Mouse (Mus musculus) embryonic facial prominence, embryonic 12.5 days (tissue): ENCODE data around the gene Bco1. TPM values are rescaled to one million over a fixed set of nuclear protein-coding genes. Genes with fewer than 3 reads are reported as not detected.
A peak's percentile ranks its signal among the peaks of the same experiment; 100 is the strongest.

Experiments
- ATAC-seq: fragments of 200-750 bp; cut with Nextera tagmentation; 2 replicates; pipeline ENCODE4 v1.8.0; 2017; ENCODE audit not compliant: insufficient number of reproducible peaks, insufficient read depth, low FRiP score, low TSS enrichment
- H3K27ac ChIP-seq: fragments of 300-500 bp; sonication (generic); 2 replicates; pipeline ENCODE4 v1.5.1; 2016; ENCODE audit warnings: mild to moderate bottlenecking
- H3K27me3 ChIP-seq: fragments of 300-500 bp; sonication (generic); 2 replicates; pipeline ENCODE4 v1.6.1; 2016; ENCODE audit warnings: mild to moderate bottlenecking, moderate library complexity
- H3K36me3 ChIP-seq: fragments of 300-500 bp; sonication (generic); 2 replicates; pipeline ENCODE4 v1.6.1; 2016; ENCODE audit warnings: mild to moderate bottlenecking
- H3K4me1 ChIP-seq: fragments of 300-500 bp; sonication (generic); 2 replicates; pipeline ENCODE4 v1.6.1; 2016
- H3K4me2 ChIP-seq: fragments of 300-500 bp; sonication (generic); replicated peaks from 2 replicates; pipeline ENCODE4 v1.6.1; 2016; ENCODE audit warnings: mild to moderate bottlenecking, moderate library complexity
- H3K4me3 ChIP-seq: fragments of 300-500 bp; sonication (generic); 2 replicates; pipeline ENCODE4 v1.5.1; 2016; ENCODE audit warnings: mild to moderate bottlenecking
- H3K9ac ChIP-seq: fragments of 300-500 bp; sonication (generic); 2 replicates; pipeline ENCODE4 v1.6.1; 2016; ENCODE audit warnings: mild to moderate bottlenecking, moderate library complexity
- H3K9me3 ChIP-seq: fragments of 300-500 bp; sonication (generic); 2 replicates; pipeline ENCODE4 v1.6.1; 2016; ENCODE audit warnings: mild to moderate bottlenecking, moderate library complexity
- WGBS: fragments of 180-500 bp; shearing (Covaris S2); methylation state at CpG from one replicate; pipeline ENCODE4 v1.1.7; 2016; 5-methylcytosine and 5-hydroxymethylcytosine counted together
- polyA plus RNA-seq: library from polyadenylated mRNA; unstranded; fragments of >200 nt; fragmentation: Nextera tagmentation; extraction: Ambion mirVana; gene quantifications from 2 replicates; pipeline ENCODE4 v1.2.1, GENCODE M21; 2016

Bco1 gene
- 0.15 and 0.38 TPM in 2 replicates for polyA plus RNA-seq

GRCm38 (mm10) chr8:117095647-117096046, at the start of gene Bco1:
Gene Bco1 (plus strand): TSS chr8:117095854.
- no peak for ATAC-seq
- H3K27me3 ChIP-seq, result no peaks in the 10 kb centered on the region
- H3K4me1 ChIP-seq, result peaks cover 13% of the 10 kb centered on the region
- H3K27ac ChIP-seq, result no peak within 1 kb of the TSS
- H3K9me3 ChIP-seq, result no peaks in the 10 kb centered on the region
- H3K36me3 ChIP-seq, result no peaks in the 10 kb centered on the region
- H3K4me3 ChIP-seq, result no peak within 1 kb of the TSS
- 51% methylated on average over 12 of the region's 12 CpGs for WGBS
- H3K4me2 ChIP-seq, result no peak within 1 kb of the TSS
- no peak within 1 kb of the TSS for H3K9ac ChIP-seq

- no peaks in the 10 kb centered on the region for H3K9me3 ChIP-seq
- H3K27ac ChIP-seq, result no peak overlapping the region
- peak; percentile 52; the same call in 1 of the 2 replicates for ATAC-seq
- H3K4me3 ChIP-seq, result no peak overlapping the region
- WGBS, result 65% methylated on average over 7 of the region's 7 CpGs
- no peak overlapping the region for H3K9ac ChIP-seq
- H3K4me2 ChIP-seq, result no peak overlapping the region
- no peaks in the 10 kb centered on the region for H3K27me3 ChIP-seq
- H3K4me1 ChIP-seq, result no peaks in the 10 kb centered on the region
- no peaks in the 10 kb centered on the region for H3K36me3 ChIP-seq
Observed at GRCm38 (mm10) chr8:117049444-117049843, 46.2 kb upstream of the Bco1 start.

GRCm38 (mm10) chr8:117050763-117051162, 44.9 kb upstream of the Bco1 start:
- no peak for ATAC-seq
- no peaks in the 10 kb centered on the region for H3K27me3 ChIP-seq
- no peak overlapping the region for H3K9ac ChIP-seq
- 85% methylated on average over 9 of the region's 9 CpGs for whole genome bisulfite sequencing
- H3K27ac ChIP-seq, result no peak overlapping the region
- H3K4me3 ChIP-seq, result no peak overlapping the region
- no peaks in the 10 kb centered on the region for H3K36me3 ChIP-seq
- no peak overlapping the region for H3K4me2 ChIP-seq
- no peaks in the 10 kb centered on the region for H3K9me3 ChIP-seq
- no peaks in the 10 kb centered on the region for H3K4me1 ChIP-seq

GRCm38 (mm10) chr8:117051316-117051715, 44.3 kb upstream of the Bco1 start:
- no peaks in the 10 kb centered on the region for H3K27me3 ChIP-seq
- no peak overlapping the region for H3K4me2 ChIP-seq
- no peak overlapping the region for H3K9ac ChIP-seq
- no peak overlapping the region for H3K4me3 ChIP-seq
- no peaks in the 10 kb centered on the region for H3K9me3 ChIP-seq
- no peaks in the 10 kb centered on the region for H3K4me1 ChIP-seq
- no peak for ATAC-seq
- no peaks in the 10 kb centered on the region for H3K36me3 ChIP-seq
- no peak overlapping the region for H3K27ac ChIP-seq
- 59% methylated on average over 9 of the region's 9 CpGs for WGBS

- Histone ChIP-seq H3K27ac (no peak overlapping the region), H3K9me3 (no peaks in the 10 kb centered on the region), H3K27me3 (no peaks in the 10 kb centered on the region), H3K4me1 (no peaks in the 10 kb centered on the region), H3K9ac (no peak overlapping the region), H3K4me3 (no peak overlapping the region), H3K36me3 (no peaks in the 10 kb centered on the region), H3K4me2 (no peak overlapping the region)
- ATAC-seq, result no peak
- WGBS, result 71% methylated on average over 12 of the region's 12 CpGs
Observed at GRCm38 (mm10) chr8:117053135-117054079, 42.2 kb upstream of the Bco1 start.

- no peak overlapping the region for H3K9ac ChIP-seq
- no peaks in the 10 kb centered on the region for H3K36me3 ChIP-seq
- no peaks in the 10 kb centered on the region for H3K4me1 ChIP-seq
- no peak overlapping the region for H3K4me2 ChIP-seq
- WGBS, result 87% methylated on average over 3 of the region's 3 CpGs
- ATAC-seq, result no peak
- H3K27ac ChIP-seq, result no peak overlapping the region
- no peaks in the 10 kb centered on the region for H3K27me3 ChIP-seq
- no peak overlapping the region for H3K4me3 ChIP-seq
- no peaks in the 10 kb centered on the region for H3K9me3 ChIP-seq
Observed at GRCm38 (mm10) chr8:117054146-117054545, 41.5 kb upstream of the Bco1 start.

- H3K4me1 ChIP-seq, result no peaks in the 10 kb centered on the region
- H3K36me3 ChIP-seq, result no peaks in the 10 kb centered on the region
- no peak for ATAC-seq
- no peaks in the 10 kb centered on the region for H3K27me3 ChIP-seq
- H3K9ac ChIP-seq, result no peak overlapping the region
- WGBS, result 75% methylated on average over 6 of the region's 6 CpGs
- H3K4me3 ChIP-seq, result no peak overlapping the region
- H3K9me3 ChIP-seq, result no peaks in the 10 kb centered on the region
- no peak overlapping the region for H3K27ac ChIP-seq
- no peak overlapping the region for H3K4me2 ChIP-seq
Observed at GRCm38 (mm10) chr8:117055097-117055496, 40.6 kb upstream of the Bco1 start.

- Histone ChIP-seq H3K4me3 (no peak overlapping the region), H3K36me3 (no peaks in the 10 kb centered on the region), H3K4me2 (no peak overlapping the region), H3K9me3 (peaks cover 5% of the 10 kb centered on the region; the same call in 1 of the 2 replicates), H3K27ac (no peak overlapping the region), H3K9ac (no peak overlapping the region), H3K27me3 (no peaks in the 10 kb centered on the region), H3K4me1 (no peaks in the 10 kb centered on the region)
- ATAC-seq, result no peak
- 64% methylated on average over 7 of the region's 7 CpGs for WGBS
Observed at GRCm38 (mm10) chr8:117059021-117059420, 36.6 kb upstream of the Bco1 start.

- no peaks in the 10 kb centered on the region for H3K36me3 ChIP-seq
- no peak overlapping the region for H3K4me2 ChIP-seq
- H3K4me3 ChIP-seq, result no peak overlapping the region
- no peaks in the 10 kb centered on the region for H3K4me1 ChIP-seq
- H3K9me3 ChIP-seq, result peaks cover 5% of the 10 kb centered on the region; the same call in 1 of the 2 replicates
- H3K27me3 ChIP-seq, result no peaks in the 10 kb centered on the region
- no peak overlapping the region for H3K27ac ChIP-seq
- ATAC-seq, result no peak
- no peak overlapping the region for H3K9ac ChIP-seq
- 79% methylated on average over 13 of the region's 13 CpGs for WGBS
Observed at GRCm38 (mm10) chr8:117060306-117060705, 35.3 kb upstream of the Bco1 start.

- 69% methylated on average over 13 of the region's 13 CpGs for WGBS
- ATAC-seq, result no peak
Observed at GRCm38 (mm10) chr8:117061180-117061880, 34.3 kb upstream of the Bco1 start.

GRCm38 (mm10) chr8:117066955-117067354, 28.7 kb upstream of the Bco1 start:
- Histone ChIP-seq H3K4me2 (no peak overlapping the region), H3K36me3 (no peaks in the 10 kb centered on the region), H3K4me3 (no peak overlapping the region), H3K4me1 (no peaks in the 10 kb centered on the region), H3K27ac (no peak overlapping the region), H3K9ac (no peak overlapping the region), H3K27me3 (no peaks in the 10 kb centered on the region), H3K9me3 (peaks cover 5% of the 10 kb centered on the region; the same call in 1 of the 2 replicates)
- ATAC-seq, result no peak
- 80% methylated on average over 7 of the region's 7 CpGs for WGBS

More at GRCm38 (mm10) chr8:117061180-117061880, 34.3 kb upstream of the Bco1 start:
- no peak overlapping the region for H3K4me3 ChIP-seq
- no peak overlapping the region for H3K4me2 ChIP-seq
- H3K4me1 ChIP-seq, result no peaks in the 10 kb centered on the region
- H3K9ac ChIP-seq, result no peak overlapping the region
- H3K27ac ChIP-seq, result no peak overlapping the region
- no peaks in the 10 kb centered on the region for H3K27me3 ChIP-seq
- no peaks in the 10 kb centered on the region for H3K36me3 ChIP-seq
- H3K9me3 ChIP-seq, result peaks cover 5% of the 10 kb centered on the region; the same call in 1 of the 2 replicates
